Mouse (Mus musculus) liver, postnatal 0 days (tissue): ENCODE measurements around the gene Skil. TPM values are rescaled to one million over a fixed set of nuclear protein-coding genes. Genes with fewer than 3 reads are reported as not detected.

Source experiments
- ATAC-seq: fragments of 200-750 bp; cut with Nextera tagmentation; 2 replicates; pipeline ENCODE4 v1.8.0; 2017; ENCODE audit warnings: mild to moderate bottlenecking, moderate library complexity
- DNase-seq: peaks from one replicate; pipeline ENCODE4 v3.0.0-alpha.2; 2016
- H3K27ac ChIP-seq: fragments of 300-500 bp; sonication (generic); 2 replicates; pipeline ENCODE4 v1.5.1; 2014; ENCODE audit warnings: antibody characterized with exemption, moderate library complexity, mild to moderate bottlenecking, low read depth
- H3K27me3 ChIP-seq: fragments of 300-500 bp; sonication (generic); 2 replicates; pipeline ENCODE4 v1.6.1; 2014; ENCODE audit warnings: low read length, control low read depth, mixed read lengths; ENCODE audit not compliant: insufficient read depth
- H3K36me3 ChIP-seq: fragments of 300-500 bp; sonication (generic); replicated peaks from 2 replicates; pipeline ENCODE4 v1.6.1; 2014; ENCODE audit warnings: mild to moderate bottlenecking, control low read depth, low read length, moderate library complexity, mixed read lengths; ENCODE audit not compliant: insufficient read depth
- H3K4me1 ChIP-seq: fragments of 300-500 bp; sonication (generic); 2 replicates; pipeline ENCODE4 v1.6.1; 2014; ENCODE audit warnings: antibody characterized with exemption, mild to moderate bottlenecking, control low read depth; ENCODE audit not compliant: insufficient read depth
- H3K4me2 ChIP-seq: fragments of 300-500 bp; sonication (generic); 2 replicates; pipeline ENCODE4 v1.6.1; 2014; ENCODE audit warnings: low read depth, mild to moderate bottlenecking, low read length, moderate library complexity, mixed read lengths
- H3K4me3 ChIP-seq: fragments of 300-500 bp; sonication (generic); 2 replicates; pipeline ENCODE4 v1.5.1; 2014; ENCODE audit warnings: low read depth, low read length
- H3K9ac ChIP-seq: fragments of 300-500 bp; sonication (generic); replicated peaks from 2 replicates; pipeline ENCODE4 v1.6.1; 2014; ENCODE audit warnings: mild to moderate bottlenecking, moderate library complexity
- H3K9me3 ChIP-seq: fragments of 300-500 bp; sonication (generic); 2 replicates; pipeline ENCODE4 v1.6.1; 2016; ENCODE audit warnings: mild to moderate bottlenecking, control low read depth, low read length, mixed read lengths
- CTCF ChIP-seq: sonication (generic); IDR thresholded peaks from 2 replicates; pipeline ENCODE4 v1.5.1; 2016; ENCODE audit warnings: antibody characterized with exemption, low read depth
- EP300 ChIP-seq: IDR thresholded peaks from 2 replicates; pipeline ENCODE4 v1.6.1; 2016; ENCODE audit warnings: antibody characterized with exemption, low read depth, mild to moderate bottlenecking
- WGBS: fragments of 180-500 bp; shearing (Covaris S2); extraction: QIAGEN DNeasy Blood & Tissue Kit; methylation state at CpG from one replicate; pipeline ENCODE4 v1.1.7; 2014; ENCODE audit not compliant: insufficient replicate concordance; 5-methylcytosine and 5-hydroxymethylcytosine counted together
- polyA plus RNA-seq: library from polyadenylated mRNA; unstranded; fragments of >200 nt; fragmentation: Nextera tagmentation; extraction: Ambion mirVana; gene quantifications from 2 replicates; pipeline ENCODE4 v1.2.1, GENCODE M21; 2015

The Skil gene
- polyA plus RNA-seq, 1 experiment from 2014 or later, result 8.2 TPM

DNA sequence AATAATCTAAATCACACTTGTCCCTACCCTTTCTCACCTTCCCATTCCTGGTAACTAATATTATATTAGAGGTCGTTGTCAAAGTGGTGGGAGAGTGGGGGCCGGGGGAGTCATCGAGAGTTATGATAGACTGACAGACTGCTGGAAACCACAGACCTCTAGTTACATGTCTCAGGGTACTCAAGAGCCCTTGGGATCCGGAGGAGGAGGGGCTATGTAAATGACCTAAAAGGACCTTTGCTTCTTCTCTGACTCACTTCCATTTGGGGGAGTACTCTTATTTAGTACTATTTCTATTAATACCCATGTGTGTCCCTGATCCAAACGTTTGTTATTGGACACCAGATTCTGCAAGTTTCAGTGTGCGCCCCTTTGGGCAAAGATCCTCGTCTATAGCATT lies 4.9 kb upstream of the Skil start:
- ATAC-seq (no peak), DNase-seq (no peak)
- Histone ChIP-seq H3K9ac (no peak overlapping the region), H3K27ac (no peak overlapping the region), H3K9me3 (no peaks in the 10 kb centered on the region), H3K4me2 (no peak overlapping the region), H3K4me1 (peaks cover 28% of the 10 kb centered on the region), H3K4me3 (no peak overlapping the region), H3K27me3 (no peaks in the 10 kb centered on the region), H3K36me3 (no peaks in the 10 kb centered on the region)
- 37% methylated on average over 7 of the region's 7 CpGs for WGBS
- TF ChIP-seq CTCF (no peak), EP300 (no peak)

DNA sequence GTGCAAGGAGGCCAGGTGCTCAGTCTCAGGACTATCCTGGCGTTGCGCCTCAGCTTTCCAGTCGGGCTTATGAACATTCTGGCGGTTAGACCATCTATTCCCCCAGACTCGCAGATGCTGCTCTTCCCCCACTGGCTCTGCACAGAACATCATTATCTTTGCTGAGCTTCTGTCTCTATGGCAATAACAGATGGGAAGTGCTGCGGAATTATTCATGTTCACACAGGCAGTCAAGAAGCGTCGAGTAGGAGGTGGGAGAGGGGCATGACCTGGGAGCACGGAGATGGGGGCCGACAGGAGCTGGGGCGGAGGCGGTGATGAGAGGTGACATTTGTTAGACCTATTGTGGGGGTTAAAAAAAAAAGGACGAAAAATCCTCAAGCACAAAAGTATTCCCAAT lies 1.7 kb upstream of the Skil start:
- no peaks in the 10 kb centered on the region for H3K9me3 ChIP-seq
- ATAC-seq (no peak), DNase-seq (peak; percentile 29)
- H3K27ac ChIP-seq, result peak overlapping the region; percentile 100
- peaks cover 34% of the 10 kb centered on the region for H3K4me1 ChIP-seq
- H3K4me2 ChIP-seq, result peak overlapping the region; percentile 85
- H3K27me3 ChIP-seq, result no peaks in the 10 kb centered on the region
- peak overlapping the region; percentile 93 for H3K4me3 ChIP-seq
- H3K36me3 ChIP-seq, result no peaks in the 10 kb centered on the region
- TF ChIP-seq EP300 (no peak; the same call in 1 of the 2 replicates), CTCF (no peak)
- peak overlapping the region; percentile 27 for H3K9ac ChIP-seq
- WGBS, result 6% methylated on average over 13 of the region's 13 CpGs

- TF ChIP-seq CTCF, result no peak
- TF ChIP-seq EP300, result no peak
- H3K27me3 ChIP-seq, result no peaks in the 10 kb centered on the region
- peak overlapping the region; percentile 85 for H3K4me2 ChIP-seq
- peak overlapping the region; percentile 93 for H3K4me3 ChIP-seq
- peaks cover 35% of the 10 kb centered on the region for H3K4me1 ChIP-seq
- under 1% methylated on average over 45 of the region's 58 CpGs for WGBS
- no peaks in the 10 kb centered on the region for H3K9me3 ChIP-seq
- DNase-seq (peak; percentile 84), ATAC-seq (peak; percentile 56)
- peak overlapping the region; percentile 100 for H3K27ac ChIP-seq
- peak overlapping the region; percentile 85 for H3K9ac ChIP-seq
- H3K36me3 ChIP-seq, result no peaks in the 10 kb centered on the region
Observed at GRCm38 (mm10) chr3:31093627-31094351, 1.1 kb upstream of the Skil start.

DNA sequence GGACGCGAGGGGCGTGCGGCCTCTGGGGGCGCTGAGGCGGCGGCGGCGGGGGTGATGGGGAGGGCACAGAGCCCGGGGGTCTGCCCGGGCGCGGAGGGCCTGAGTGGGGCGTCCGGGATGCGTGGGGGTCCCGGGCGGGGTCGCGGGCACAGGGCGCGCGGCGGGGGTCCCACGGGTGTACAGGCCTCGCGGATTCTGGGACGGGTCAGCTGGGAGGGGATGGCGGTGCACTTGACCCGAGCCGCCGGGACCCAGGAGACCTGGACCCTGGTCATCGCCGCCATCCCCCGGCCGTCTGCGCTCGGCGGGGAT lies 277 bp downstream of the Skil start:
- TF ChIP-seq EP300 (no peak), CTCF (no peak)
- Histone ChIP-seq H3K4me2 (peak overlapping the region; percentile 85), H3K9me3 (no peaks in the 10 kb centered on the region), H3K9ac (peak overlapping the region; percentile 96), H3K4me1 (peaks cover 33% of the 10 kb centered on the region), H3K27ac (peak overlapping the region; percentile 100), H3K36me3 (no peaks in the 10 kb centered on the region), H3K27me3 (no peaks in the 10 kb centered on the region), H3K4me3 (peak overlapping the region; percentile 93)
- ATAC-seq, result peak; percentile 5
- DNase-seq, result no peak
- 4% methylated on average over 34 of the region's 39 CpGs for WGBS

- H3K9ac ChIP-seq, result peak overlapping the region; percentile 96
- no peaks in the 10 kb centered on the region for H3K36me3 ChIP-seq
- DNase-seq, result peak; percentile 64
- no peaks in the 10 kb centered on the region for H3K9me3 ChIP-seq
- peak overlapping the region; percentile 85 for H3K4me2 ChIP-seq
- peak overlapping the region; percentile 100 for H3K27ac ChIP-seq
- peaks cover 34% of the 10 kb centered on the region for H3K4me1 ChIP-seq
- H3K4me3 ChIP-seq, result peak overlapping the region; percentile 93
- ATAC-seq, result no peak
- WGBS, result 2% methylated on average over 23 of the region's 33 CpGs
- no peaks in the 10 kb centered on the region for H3K27me3 ChIP-seq
- TF ChIP-seq EP300 (no peak), CTCF (no peak)
Observed at GRCm38 (mm10) chr3:31095491-31096154, 765 bp downstream of the Skil start.

DNA sequence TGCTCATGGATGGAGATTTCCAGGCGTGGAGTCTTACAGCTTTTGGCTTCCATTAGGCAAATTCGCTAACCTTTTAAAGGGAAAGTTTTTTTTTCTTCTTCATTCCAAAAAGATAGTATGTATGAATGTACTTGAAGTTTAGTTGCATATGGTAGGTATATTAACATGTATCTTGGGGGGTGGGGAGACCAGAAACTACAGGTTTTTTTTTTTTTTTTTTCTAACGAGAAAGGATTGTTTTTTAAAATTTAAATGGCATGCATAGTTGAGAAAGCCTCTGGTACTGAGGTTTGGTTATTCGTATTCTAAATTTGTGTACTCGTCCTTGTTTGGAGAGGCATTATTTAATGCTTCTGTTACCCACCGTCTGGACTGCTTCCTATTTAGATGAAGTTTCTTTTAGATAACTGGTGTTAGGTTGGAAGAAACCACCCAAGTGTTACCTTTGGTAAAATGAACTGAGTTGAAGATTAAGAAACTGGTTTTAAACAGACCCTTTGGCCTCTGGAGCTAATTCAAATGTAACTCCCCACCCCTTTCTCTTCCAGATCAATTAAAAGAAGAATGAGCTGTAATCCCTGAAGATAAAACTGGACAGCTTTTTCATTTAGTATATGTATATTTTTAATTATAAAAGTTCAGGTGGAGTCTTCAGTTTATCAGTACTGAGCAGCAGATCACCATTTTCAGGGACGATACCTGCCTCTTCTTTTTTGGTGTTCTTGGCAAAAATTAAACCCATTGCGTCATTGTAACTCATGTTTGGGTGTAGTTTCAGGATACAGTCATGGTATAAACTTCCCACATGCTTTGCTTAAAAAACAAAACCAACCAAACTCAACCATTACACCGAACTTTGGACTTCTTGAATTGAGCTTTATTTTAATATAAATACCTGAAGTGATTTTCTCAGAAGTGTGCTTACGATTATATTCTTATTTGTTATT lies 1.6 kb downstream of the Skil start:
- Histone ChIP-seq H3K4me3 (peak overlapping the region; percentile 93), H3K27me3 (no peaks in the 10 kb centered on the region), H3K4me2 (peak overlapping the region; percentile 85), H3K9me3 (no peaks in the 10 kb centered on the region), H3K4me1 (peaks cover 32% of the 10 kb centered on the region), H3K27ac (peak overlapping the region; percentile 100), H3K9ac (peak overlapping the region; percentile 96), H3K36me3 (no peaks in the 10 kb centered on the region)
- ATAC-seq, result no peak
- TF ChIP-seq EP300 (no peak), CTCF (no peak)
- DNase-seq, result no peak
- WGBS, result 44% methylated on average over 10 of the region's 10 CpGs
